Mouse (Mus musculus): ENCODE results near the gene Yy1. TPM values are rescaled to one million over a fixed set of nuclear protein-coding genes. Genes with fewer than 3 reads are reported as not detected.
"Not testable (repeated sequence)": the region's sequence is repeated elsewhere in the genome, so short reads cannot be mapped to it uniquely, and the experiment has no call there.

Gene Yy1
- total RNA-seq, 4 experiments from 2014 or later: 65.4 to 76.7 (median 70.7) TPM

DNA sequence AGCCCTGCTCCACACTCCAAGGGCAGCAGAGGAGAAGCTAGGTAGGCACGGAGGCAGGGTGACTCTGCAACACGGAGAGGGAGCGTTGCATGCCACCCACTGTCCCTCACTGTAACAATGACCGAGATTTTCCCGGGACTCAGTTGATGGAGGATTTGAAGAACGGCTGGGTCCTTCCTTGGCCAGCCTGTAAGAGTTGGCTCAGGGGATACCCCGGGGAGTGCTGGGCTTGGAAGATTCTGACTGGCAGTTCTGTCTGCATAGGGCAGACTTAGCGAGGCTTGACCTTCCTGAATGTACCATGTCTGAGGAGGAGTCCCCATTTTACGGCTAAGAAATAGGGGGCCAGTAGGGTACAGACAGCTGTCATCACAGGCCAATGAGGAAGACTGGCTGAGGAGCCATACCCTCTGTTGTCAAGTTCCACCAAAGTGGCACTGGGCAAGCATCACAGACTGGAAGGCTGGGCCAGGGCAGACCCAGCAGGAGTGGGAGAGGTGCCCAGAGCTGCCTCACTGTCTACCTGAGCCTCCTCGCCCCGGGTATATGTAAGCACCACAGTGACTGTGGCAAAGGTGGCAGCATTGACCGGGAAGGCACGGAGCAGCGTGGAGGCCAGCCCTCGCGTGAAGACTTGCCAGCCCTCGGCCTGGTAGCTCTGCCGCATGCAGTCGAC, 33.6 kb downstream of the Yy1 start:
- no peak for DNase-seq

GRCm38 (mm10) chr12:108826958-108827535, 34.3 kb downstream of the Yy1 start:
- no peak for DNase-seq

GRCm38 (mm10) chr12:108827641-108828040, 34.9 kb downstream of the Yy1 start:
- DNase-seq: no peak

GRCm38 (mm10) chr12:108829636-108830035, 36.9 kb downstream of the Yy1 start:
- peak; percentile 69 for DNase-seq

GRCm38 (mm10) chr12:108830358-108830757, 37.6 kb downstream of the Yy1 start:
- no peak for DNase-seq

- DNase-seq: peak; percentile 95
Observed at GRCm38 (mm10) chr12:108831966-108832643, 39.3 kb downstream of the Yy1 start.

GRCm38 (mm10) chr12:108832851-108833250, 40.1 kb downstream of the Yy1 start:
- peak; percentile 79 for DNase-seq

GRCm38 (mm10) chr12:108833408-108833807, 40.6 kb downstream of the Yy1 start:
- DNase-seq: no peak

- no peak for DNase-seq
Observed at GRCm38 (mm10) chr12:108834337-108834736, 41.6 kb downstream of the Yy1 start.

DNA sequence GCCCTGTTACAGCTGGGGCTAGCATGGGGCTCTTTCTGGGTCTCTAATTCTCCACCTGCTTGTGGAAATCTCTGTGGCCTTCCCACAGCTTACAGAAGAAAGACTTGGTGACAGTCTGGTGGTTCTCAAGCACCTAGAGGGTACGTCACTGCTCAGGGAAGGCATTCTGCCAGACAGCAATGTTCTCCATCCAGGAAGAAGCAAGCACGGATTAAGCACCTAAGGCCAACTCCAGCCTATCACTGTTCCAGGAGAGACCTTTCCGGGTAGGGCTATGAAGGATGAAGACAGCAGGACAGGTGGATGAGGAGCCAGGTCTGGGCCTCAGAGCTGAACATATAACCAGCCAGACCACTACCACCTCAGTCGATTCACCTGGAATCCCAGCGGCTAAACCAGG, 42.0 kb downstream of the Yy1 start:
- DNase-seq: no peak

- no peak for DNase-seq
Observed at GRCm38 (mm10) chr12:108835208-108835839, 42.6 kb downstream of the Yy1 start.

- DNase-seq: peak; percentile 95
Observed at GRCm38 (mm10) chr12:108835840-108836409, 43.2 kb downstream of the Yy1 start, which contains the start of the genes Slc25a29 and Slc25a47. TSS of gene Slc25a29 (minus strand) at chr12:108835883. TSS of gene Slc25a47 (plus strand) at chr12:108836046.

DNA sequence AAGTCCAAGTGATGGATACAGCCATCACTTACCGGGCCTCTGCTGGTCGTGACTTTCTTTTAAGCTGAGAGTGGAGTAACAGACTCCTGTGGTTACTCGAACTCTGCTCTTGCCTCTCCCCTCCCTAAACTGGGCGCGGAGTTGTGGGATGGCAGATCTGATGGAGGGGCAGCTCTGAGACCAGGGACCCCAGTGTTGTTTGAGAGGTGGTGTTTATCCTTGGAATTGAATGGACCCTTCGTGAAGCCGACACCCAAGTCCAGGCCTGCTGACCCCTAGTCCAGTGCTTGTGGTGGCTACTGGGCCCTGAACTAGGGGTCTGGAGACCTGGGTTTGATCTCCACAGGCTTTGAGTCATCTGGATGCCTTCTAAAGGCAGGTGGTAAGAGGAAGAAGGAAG, 43.9 kb downstream of the Yy1 start:
- DNase-seq: no peak

- no peak for DNase-seq
Observed at GRCm38 (mm10) chr12:108841181-108841580, 48.4 kb downstream of the Yy1 start.

- no peak for DNase-seq
Observed at GRCm38 (mm10) chr12:108842663-108843062, 49.9 kb downstream of the Yy1 start.

- DNase-seq: not testable (repeated sequence)
Observed at GRCm38 (mm10) chr12:108848033-108848432, 55.3 kb downstream of the Yy1 start.

GRCm38 (mm10) chr12:108849488-108850022, 56.8 kb downstream of the Yy1 start:
- no peak for DNase-seq

DNA sequence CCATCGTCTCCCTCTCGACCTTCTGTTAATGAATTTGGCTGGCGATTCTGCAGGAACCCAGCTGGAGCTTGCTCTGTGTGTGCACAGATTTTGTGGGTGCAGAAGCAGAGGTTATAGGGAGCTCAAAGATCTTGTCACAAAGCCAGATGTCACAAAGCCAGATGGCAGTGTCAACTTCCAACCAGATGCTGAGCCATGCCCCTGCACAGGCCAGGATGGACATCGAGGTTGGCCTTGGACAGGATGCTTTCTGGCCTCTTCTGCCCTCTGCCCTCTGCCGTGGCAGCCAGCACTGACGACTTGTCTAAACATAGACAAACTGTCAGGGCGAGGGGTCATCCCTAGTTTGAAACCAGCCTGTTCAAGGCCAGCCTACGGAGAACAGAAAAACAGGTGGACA, 57.4 kb downstream of the Yy1 start:
- no peak for DNase-seq

GRCm38 (mm10) chr12:108850886-108851285, 58.1 kb downstream of the Yy1 start:
- DNase-seq: no peak

GRCm38 (mm10) chr12:108852822-108853221, 60.0 kb downstream of the Yy1 start:
- no peak for DNase-seq

DNA sequence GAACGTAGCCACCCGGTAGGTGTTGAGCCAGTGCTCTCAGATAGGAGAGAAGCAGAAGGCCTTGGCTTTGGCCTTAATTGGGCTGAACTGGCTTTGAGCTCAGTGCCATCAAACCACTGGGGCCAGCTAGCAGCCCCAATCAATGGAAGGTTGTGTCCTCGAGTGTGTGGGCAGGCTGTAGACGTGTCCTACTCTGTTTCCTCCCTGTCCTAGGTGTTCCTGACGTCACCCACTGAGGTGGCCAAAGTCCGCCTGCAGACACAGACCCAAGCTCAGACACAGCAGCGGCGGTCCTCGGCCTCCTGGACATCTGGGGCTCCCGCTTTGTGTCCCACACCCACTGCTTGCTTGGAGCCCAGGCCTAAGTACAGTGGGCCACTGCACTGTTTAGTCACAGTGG, 62.3 kb downstream of the Yy1 start:
- DNase-seq: no peak

GRCm38 (mm10) chr12:108856186-108856585, 63.4 kb downstream of the Yy1 start:
- DNase-seq: no peak

GRCm38 (mm10) chr12:108857109-108857508, 64.3 kb downstream of the Yy1 start:
- no peak for DNase-seq
